In the genomic region with DNA sequence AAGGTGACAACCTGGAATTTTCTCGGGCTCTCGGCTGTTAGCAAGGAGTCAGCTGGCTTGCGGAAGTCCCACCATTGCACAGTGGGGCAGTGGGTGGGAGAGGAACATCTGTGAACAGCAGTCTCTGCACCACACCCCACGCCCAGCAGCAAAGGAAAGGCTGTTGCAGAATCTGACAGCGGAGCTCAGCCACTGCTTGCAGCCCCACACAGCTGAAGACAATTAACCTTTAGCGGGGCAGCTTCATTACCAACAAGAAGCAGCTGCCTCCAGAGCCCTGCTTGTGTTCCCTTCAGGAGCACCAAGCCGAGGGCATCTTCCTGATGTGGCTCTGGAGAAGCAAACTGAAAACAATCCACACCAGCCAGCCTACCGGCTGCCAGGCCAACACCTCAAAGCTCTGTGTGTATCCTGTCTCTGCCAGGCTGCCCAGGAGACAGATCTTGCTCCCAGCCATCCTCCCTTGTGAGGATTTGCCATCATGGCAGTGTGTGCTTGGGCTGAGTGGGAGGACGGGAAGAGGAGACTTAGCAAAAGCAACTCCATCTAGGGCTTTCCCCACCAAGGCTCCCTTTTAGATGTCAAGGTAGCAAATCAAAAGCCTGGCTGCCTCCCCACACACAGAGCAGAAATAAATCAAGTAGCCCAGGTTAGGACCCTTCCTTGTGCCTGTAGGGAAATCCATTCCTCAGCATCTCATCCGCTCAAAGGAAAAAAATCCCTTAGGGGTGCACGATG, we compare ENCODE assay signal across 8 mouse cellular contexts.
DNase-seq lines count a peak whose midpoint lies in the region; ATAC-seq and TF ChIP-seq lines count a peak whose summit lies in the region.

No protein-coding gene starts in this region.

- H3K4me2 ChIP-seq in neural tube, embryonic 13.5 days, result no peak overlapping the region

- peak; percentile 44 for DNase-seq in kidney, postnatal 14 days
- no peak for DNase-seq in kidney, adult 11 months
- DNase-seq in forebrain, embryonic 10.5 days (ENCODE audit: extremely low spot score, low spot score), result peak; percentile 41
- peak; percentile 66 to 74 for DNase-seq in kidney, postnatal 4 days
- DNase-seq in urinary bladder, postnatal 36 days (ENCODE audit: low spot score in 2 of 2), result no peak
- DNase-seq in thymus, adult 2 months, result no peak

- no peaks in the 10 kb centered on the region for H3K27me3 ChIP-seq in forebrain, embryonic 10.5 days (ENCODE audit: poor library complexity, severe bottlenecking)
- H3K27me3 ChIP-seq in neural tube, embryonic 13.5 days, result no peaks in the 10 kb centered on the region; the same call in 1 of the 2 replicates
- no peaks in the 10 kb centered on the region for H3K27me3 ChIP-seq in thymus, adult 2 months (ENCODE audit: control insufficient read depth, insufficient read depth, low read length)

- no peak for ATAC-seq in neural tube, embryonic 13.5 days (ENCODE audit: low read depth)
- no peak for ATAC-seq in megakaryocyte-erythroid progenitor cell, adult 5-6 weeks (replicated peaks; ENCODE audit: low FRiP score, low TSS enrichment, poor library complexity, severe bottlenecking)

- H3K36me3 ChIP-seq in forebrain, embryonic 10.5 days (replicated peaks), result no peaks in the 10 kb centered on the region
- no peaks in the 10 kb centered on the region for H3K36me3 ChIP-seq in neural tube, embryonic 13.5 days
- H3K36me3 ChIP-seq in thymus, adult 2 months (ENCODE audit: control insufficient read depth, insufficient read depth, low read length), result no peaks in the 10 kb centered on the region

- H3K9me3 ChIP-seq in forebrain, embryonic 10.5 days, result no peaks in the 10 kb centered on the region
- no peaks in the 10 kb centered on the region for H3K9me3 ChIP-seq in neural tube, embryonic 13.5 days

- peaks cover 34% of the 10 kb centered on the region for H3K4me1 ChIP-seq in forebrain, embryonic 10.5 days
- peaks cover 34% of the 10 kb centered on the region for H3K4me1 ChIP-seq in neural tube, embryonic 13.5 days (replicated peaks)
- no peaks in the 10 kb centered on the region for H3K4me1 ChIP-seq in thymus, adult 2 months (replicated peaks; ENCODE audit: control insufficient read depth, insufficient read depth, low read length)

- peak overlapping the region; percentile 36 for H3K9ac ChIP-seq in neural tube, embryonic 13.5 days

- TF ChIP-seq POLR2A in thymus, adult 2 months (IDR thresholded peaks at IDR 0.05; ENCODE audit: control insufficient read depth, extremely low read depth, insufficient read depth, low read length, poor library complexity), result no peak

- H3K4me3 ChIP-seq in forebrain, embryonic 10.5 days, result no peak overlapping the region
- H3K4me3 ChIP-seq in neural tube, embryonic 13.5 days, result no peak overlapping the region
- H3K4me3 ChIP-seq in thymus, adult 2 months (ENCODE audit: control insufficient read depth, insufficient read depth, low read length), result no peak overlapping the region

- no peak for TF ChIP-seq CTCF in thymus, adult 2 months (IDR thresholded peaks at IDR 0.05; ENCODE audit: borderline replicate concordance, control insufficient read depth, extremely low read depth, insufficient read depth, low read length, poor library complexity)

- 59% methylated on average over 11 of the region's 11 CpGs for WGBS in forebrain, embryonic 10.5 days
- WGBS in neural tube, embryonic 13.5 days, result 39% methylated on average over 11 of the region's 11 CpGs
- 63% methylated on average over 11 of the region's 11 CpGs for WGBS in thymus, adult 2 months

- H3K27ac ChIP-seq in forebrain, embryonic 10.5 days, result peak overlapping the region; percentile 13; the same call in 1 of the 2 replicates
- H3K27ac ChIP-seq in neural tube, embryonic 13.5 days (replicated peaks), result peak overlapping the region; percentile 19; the same call in 1 of the 2 replicates
- no peak overlapping the region for H3K27ac ChIP-seq in thymus, adult 2 months (ENCODE audit: control insufficient read depth, insufficient read depth, low read length)

Comparison
In these comparisons a context has a peak if more than half of its experiments do, and no peak if none do; other contexts are left out.
1. DNase-seq: peak in kidney, postnatal 14 days (single experiment), forebrain, embryonic 10.5 days (single experiment) and kidney, postnatal 4 days (2 of 2); none in kidney, adult 11 months (single experiment), urinary bladder, postnatal 36 days (0 of 2) and thymus, adult 2 months (single experiment).